Mouse (Mus musculus) thymus, postnatal 10 days (tissue): ENCODE results near the gene Olfr19.
"Not testable (repeated sequence)": the region's sequence is repeated elsewhere in the genome, so short reads cannot be mapped to it uniquely, and the experiment has no call there.

ENCODE experiments used
- DNase-seq, 2 experiments: peaks; one replicate each; pipeline ENCODE4 v3.0.0; 2021; ENCODE audit warnings: low spot score in 2 of 2

Gene Olfr19

GRCm38 (mm10) chr16:16676305-16676704 is at the start of gene Olfr19:
Olfr19 (minus strand) TSS chr16:16676405.
- DNase-seq: no peak

DNA sequence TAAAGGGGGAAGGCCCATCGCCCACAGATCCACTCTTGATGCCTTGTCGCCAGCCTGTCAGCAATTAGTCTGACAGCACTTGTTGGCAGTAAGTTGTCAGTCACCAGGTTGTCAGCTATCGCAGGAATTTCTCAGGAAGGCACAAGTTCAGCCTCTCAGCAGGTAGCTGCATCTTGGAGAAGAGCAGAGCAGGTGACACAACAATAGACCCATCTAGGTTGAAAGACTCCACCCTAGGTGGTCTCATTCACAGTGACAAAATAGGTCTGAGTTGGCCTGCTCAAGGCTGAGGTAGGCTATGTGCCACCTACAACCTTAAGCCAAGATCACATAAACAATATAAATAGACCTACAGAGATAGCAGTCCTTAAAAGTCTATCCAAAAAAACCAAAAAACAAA is 8.8 kb upstream of the Olfr19 start:
- no peak for DNase-seq

DNA sequence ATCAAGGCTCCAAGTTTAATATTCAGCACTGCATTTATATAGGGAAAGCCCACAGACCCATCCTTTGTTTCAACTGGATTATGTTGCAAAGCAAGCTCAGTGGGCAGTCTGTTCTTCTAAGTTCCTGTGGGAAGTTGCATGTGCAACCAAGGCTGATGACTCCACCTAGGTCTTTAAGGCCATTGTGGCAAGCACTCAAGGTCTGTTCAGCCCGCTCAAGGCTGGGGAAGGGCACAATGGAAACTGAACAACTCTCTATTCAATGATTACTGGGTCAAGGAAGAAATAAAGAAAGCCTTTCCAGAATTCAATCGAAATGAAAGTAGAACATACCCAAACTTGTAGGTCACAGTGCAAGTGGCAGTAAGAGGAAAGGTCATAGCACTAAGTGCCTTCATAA is 7.8 kb upstream of the Olfr19 start:
- no peak for DNase-seq

- no peak for DNase-seq
Observed at GRCm38 (mm10) chr16:16664994-16665393, 11.2 kb downstream of the Olfr19 start.

DNA sequence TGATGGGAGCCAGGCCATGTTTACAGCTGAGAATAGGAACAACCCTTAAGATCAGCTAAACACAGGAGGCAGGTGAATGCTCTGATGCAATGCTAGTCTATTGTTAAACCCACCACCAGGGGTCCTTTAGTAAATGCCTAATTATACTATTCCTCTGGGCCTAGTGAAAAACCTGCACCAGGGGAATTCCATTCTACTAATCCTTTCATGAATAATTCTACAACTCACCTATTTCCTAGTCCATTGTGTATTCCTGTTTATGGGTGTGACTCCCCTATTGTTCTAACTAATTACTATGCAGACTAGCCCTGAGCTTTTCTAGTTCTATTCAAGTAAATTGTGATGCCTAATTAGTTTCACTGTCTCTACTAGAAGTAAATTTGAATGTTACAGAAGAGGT is 11.7 kb downstream of the Olfr19 start:
- not testable (repeated sequence) for DNase-seq

GRCm38 (mm10) chr16:16645148-16645547 is 31.1 kb downstream of the Olfr19 start:
- DNase-seq: no peak

DNA sequence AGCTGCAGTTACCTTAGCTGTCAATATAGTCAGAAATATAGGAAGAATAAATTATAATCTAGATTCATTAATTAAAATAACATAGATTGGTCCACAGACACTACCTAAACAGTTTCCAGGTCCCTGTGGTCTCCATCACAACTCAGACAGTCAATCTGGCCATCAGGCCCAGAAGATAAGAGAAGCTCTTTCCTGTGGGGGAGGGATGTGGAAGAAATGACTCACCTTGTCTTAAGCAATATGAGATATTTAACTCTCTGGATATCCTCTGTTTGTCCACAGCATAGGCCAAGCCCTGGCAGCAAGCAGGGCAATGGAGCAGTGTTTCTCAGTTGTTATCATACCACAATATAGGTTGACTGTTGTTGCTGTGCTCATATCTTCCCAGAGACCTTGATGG is 42.5 kb downstream of the Olfr19 start:
- no peak for DNase-seq
